Mouse (Mus musculus) CH12.LX (cell line): Measurements from ENCODE around the gene Frat1. TPM values are rescaled to one million over a fixed set of nuclear protein-coding genes. Genes with fewer than 3 reads are reported as not detected.

Source experiments
- DNase-seq: peaks from one replicate; pipeline ENCODE4 v3.0.0-alpha.2; 2013; ENCODE audit errors: extremely low read depth
- H3K27ac ChIP-seq: 2 replicates; pipeline ENCODE4 v1.5.1; 2012; ENCODE audit warnings: low read depth, mild to moderate bottlenecking, control low read depth, moderate library complexity; ENCODE audit not compliant: insufficient read depth
- H3K27me3 ChIP-seq: replicated peaks from 2 replicates; pipeline ENCODE3; 2012; ENCODE audit warnings: inconsistent platforms
- H3K36me3 ChIP-seq, 2 experiments: replicated peaks in 1 of 2; 2 replicates each; pipeline versions ENCODE3 to v1.6.1; 2012; ENCODE audit warnings: inconsistent platforms in 1 of 2, low read length in 1 of 2, mild to moderate bottlenecking in 1 of 2, mixed read lengths in 1 of 2, moderate library complexity in 1 of 2; ENCODE audit not compliant: control insufficient read depth in 1 of 2, insufficient read depth in 1 of 2
- H3K4me1 ChIP-seq, 2 experiments: 2 replicates each; pipeline ENCODE4 v1.6.1; 2012; ENCODE audit warnings: inconsistent platforms in 1 of 2, moderate library complexity in 1 of 2; ENCODE audit not compliant: insufficient read depth in 2 of 2, control insufficient read depth in 1 of 2
- H3K4me2 ChIP-seq: 2 replicates; pipeline ENCODE4 v1.6.1; 2012; ENCODE audit warnings: low read depth, mild to moderate bottlenecking, control low read depth; ENCODE audit not compliant: poor library complexity, insufficient read depth, severe bottlenecking
- H3K4me3 ChIP-seq, 3 experiments: fragments of 150-350 bp in 1 of 3; sonication (generic) in 1 of 3; replicated peaks in 1 of 3; 2 replicates each; pipeline versions ENCODE3 to v1.5.1; 2011 to 2012; ENCODE audit warnings: low read depth in 2 of 3, low read length in 2 of 3, mild to moderate bottlenecking in 2 of 3, moderate library complexity in 2 of 3, control low read depth in 1 of 3, improper control_type of control experiment in 1 of 3, inconsistent platforms in 1 of 3, mixed read lengths in 1 of 3; ENCODE audit not compliant: poor library complexity in 1 of 3
- H3K79me2 ChIP-seq: replicated peaks from 2 replicates; pipeline ENCODE4 v1.6.1; 2012; ENCODE audit warnings: mild to moderate bottlenecking, moderate library complexity; ENCODE audit not compliant: control insufficient read depth, poor library complexity, insufficient read depth, severe bottlenecking; ENCODE audit errors: extremely low read depth
- H3K9ac ChIP-seq: 2 replicates; pipeline ENCODE4 v1.6.1; 2012; ENCODE audit warnings: low read depth, mild to moderate bottlenecking, control low read depth, moderate library complexity; ENCODE audit not compliant: insufficient read depth
- H3K9me3 ChIP-seq: replicated peaks from 2 replicates; pipeline ENCODE3; 2012; ENCODE audit warnings: low read length, inconsistent platforms, mixed read lengths
- CHD1 ChIP-seq: IDR thresholded peaks from 2 replicates; pipeline ENCODE4 v1.6.1; 2012; ENCODE audit warnings: low read depth, low read length, improper control_type of control experiment, inconsistent platforms
- ELF1 ChIP-seq: IDR thresholded peaks from 2 replicates; pipeline ENCODE4 v1.6.1; 2014; ENCODE audit warnings: low read depth, mild to moderate bottlenecking, inconsistent platforms, low read length, improper control_type of control experiment
- MAX ChIP-seq: IDR thresholded peaks from 2 replicates; pipeline ENCODE4 v1.6.1; 2011; ENCODE audit warnings: low read length, improper control_type of control experiment
- MEF2A ChIP-seq: IDR thresholded peaks from 2 replicates; pipeline ENCODE4 v1.6.1; 2014; ENCODE audit warnings: low read depth, mild to moderate bottlenecking, inconsistent platforms, low read length, improper control_type of control experiment, borderline replicate concordance
- NRF1 ChIP-seq: IDR thresholded peaks from 2 replicates; pipeline ENCODE4 v1.6.1; 2014; ENCODE audit warnings: low read depth, mild to moderate bottlenecking, inconsistent platforms, low read length, improper control_type of control experiment, moderate library complexity
- RCOR1 ChIP-seq: conservative IDR thresholded peaks from 2 replicates; pipeline ENCODE4 v1.6.1; 2012; ENCODE audit warnings: low read depth, mild to moderate bottlenecking, inconsistent platforms, low read length, improper control_type of control experiment
- SMC3 ChIP-seq: IDR thresholded peaks from 2 replicates; pipeline ENCODE4 v1.6.1; 2011; ENCODE audit warnings: low read depth, low read length, improper control_type of control experiment
- UBTF ChIP-seq: IDR thresholded peaks from 2 replicates; pipeline ENCODE4 v1.6.1; 2012; ENCODE audit warnings: low read depth, mild to moderate bottlenecking, inconsistent platforms, low read length, improper control_type of control experiment, moderate library complexity
- USF2 ChIP-seq: conservative IDR thresholded peaks from 2 replicates; pipeline ENCODE4 v1.6.1; 2011; ENCODE audit warnings: low read depth, low read length, improper control_type of control experiment
- ZKSCAN1 ChIP-seq: IDR thresholded peaks from 2 replicates; pipeline ENCODE4 v1.6.1; 2012; ENCODE audit warnings: low read depth, inconsistent platforms, low read length, improper control_type of control experiment, borderline replicate concordance
- dilution Hi-C: fragments of 300-500 bp; cut with MboI; formaldehyde crosslinking; loops from 2 replicates; pipeline ENCODE4 v1.14.3; 2020; ENCODE audit warnings: low sequenced_read_pairs; ENCODE audit not compliant: extremely low pct_unique_long_range_greater_than_20kb, extremely low pct_ligation_motif_present
- in situ Hi-C: fragments of 300-500 bp; cut with MboI; formaldehyde crosslinking; loops from 3 replicates; pipeline ENCODE4 v1.14.3; 2019; ENCODE audit warnings: low sequenced_read_pairs, low pct_ligation_motif_present, low pct_unique_long_range_greater_than_20kb, mixed read lengths
- polyA plus RNA-seq: library from polyadenylated mRNA; unstranded; fragments of >175 nt; gene quantifications from 2 replicates; pipeline ENCODE4 v1.2.1, GENCODE M21; 2012; ENCODE audit warnings: low read depth; ENCODE audit not compliant: insufficient read length
- total RNA-seq, 2 experiments: library from RNA; depleted of rRNA; stranded (reverse); fragments of 300-350 nt in 1 of 2; fragments of >200 nt in 1 of 2; gene quantifications; 2 replicates each; pipeline ENCODE4 v1.2.3; 2012 to 2014

Frat1 gene
- total and polyA plus RNA-seq, 3 experiments, result 0.64 to 2.0 (median 0.70) TPM

- H3K4me3 ChIP-seq, result no peak overlapping the region
- H3K9ac ChIP-seq, result no peak overlapping the region
- in situ Hi-C loops (no loop called here), dilution Hi-C loops (no loop called here)
- no peaks in the 10 kb centered on the region for H3K27me3 ChIP-seq
- H3K4me2 ChIP-seq, result no peak overlapping the region
- TF ChIP-seq USF2, result no peak
- no peak for TF ChIP-seq NRF1
- TF ChIP-seq ZKSCAN1, result no peak
- no peak for TF ChIP-seq UBTF
- TF ChIP-seq CHD1, result no peak
- TF ChIP-seq MEF2A, result no peak
- no peak for TF ChIP-seq MAX
- H3K9me3 ChIP-seq, result no peaks in the 10 kb centered on the region
- H3K4me1 ChIP-seq, result peaks cover 0 to 9% of the 10 kb centered on the region in 2 experiments; a peak in 1 of 4 replicates
- DNase-seq, result no peak
- no peak overlapping the region for H3K27ac ChIP-seq
- peaks cover 4 to 35% of the 10 kb centered on the region in 2 experiments for H3K36me3 ChIP-seq
- H3K79me2 ChIP-seq, result peaks cover 5% of the 10 kb centered on the region; the same call in 1 of the 2 replicates
Measured at GRCm38 (mm10) chr19:41794017-41794416, 35.8 kb upstream of the Frat1 start.

- H3K4me1 ChIP-seq, result peaks cover 0 to 11% of the 10 kb centered on the region in 2 experiments; a peak in 2 of 4 replicates
- H3K9me3 ChIP-seq, result no peaks in the 10 kb centered on the region
- no peak overlapping the region for H3K27ac ChIP-seq
- dilution Hi-C loops (no loop called here), in situ Hi-C loops (no loop called here)
- H3K79me2 ChIP-seq, result peaks cover 5% of the 10 kb centered on the region; the same call in 1 of the 2 replicates
- H3K36me3 ChIP-seq, result peaks cover 4 to 26% of the 10 kb centered on the region in 2 experiments
- TF ChIP-seq SMC3 (no peak), RCOR1 (no peak)
- no peak overlapping the region for H3K4me3 ChIP-seq
- no peak overlapping the region for H3K9ac ChIP-seq
- H3K4me2 ChIP-seq, result no peak overlapping the region
- H3K27me3 ChIP-seq, result no peaks in the 10 kb centered on the region
- DNase-seq, result no peak
Measured at GRCm38 (mm10) chr19:41794901-41795300, 34.9 kb upstream of the Frat1 start.

GRCm38 (mm10) chr19:41796148-41796760 is 33.5 kb upstream of the Frat1 start:
- no peak overlapping the region for H3K27ac ChIP-seq
- H3K4me2 ChIP-seq, result no peak overlapping the region
- TF ChIP-seq ELF1 (no peak), SMC3 (no peak)
- no peak overlapping the region for H3K4me3 ChIP-seq
- H3K36me3 ChIP-seq, result peaks cover under 1 to 21% of the 10 kb centered on the region in 2 experiments
- H3K4me1 ChIP-seq, result peaks cover 4 to 23% of the 10 kb centered on the region in 2 experiments
- H3K79me2 ChIP-seq, result peaks cover 14% of the 10 kb centered on the region; the same call in 1 of the 2 replicates
- H3K9ac ChIP-seq, result no peak overlapping the region
- H3K27me3 ChIP-seq, result no peaks in the 10 kb centered on the region
- dilution Hi-C loops (no loop called here), in situ Hi-C loops (no loop called here)
- no peak for DNase-seq
- no peaks in the 10 kb centered on the region for H3K9me3 ChIP-seq
